Mouse (Mus musculus): ENCODE results near the gene Efcab12. TPM values are rescaled to one million over a fixed set of nuclear protein-coding genes. Genes with fewer than 3 reads are reported as not detected.
"Not testable (repeated sequence)": the region's sequence is repeated elsewhere in the genome, so short reads cannot be mapped to it uniquely, and the experiment has no call there.

The Efcab12 gene
- polyA plus RNA-seq, 1 experiment: 0.04 TPM

DNA sequence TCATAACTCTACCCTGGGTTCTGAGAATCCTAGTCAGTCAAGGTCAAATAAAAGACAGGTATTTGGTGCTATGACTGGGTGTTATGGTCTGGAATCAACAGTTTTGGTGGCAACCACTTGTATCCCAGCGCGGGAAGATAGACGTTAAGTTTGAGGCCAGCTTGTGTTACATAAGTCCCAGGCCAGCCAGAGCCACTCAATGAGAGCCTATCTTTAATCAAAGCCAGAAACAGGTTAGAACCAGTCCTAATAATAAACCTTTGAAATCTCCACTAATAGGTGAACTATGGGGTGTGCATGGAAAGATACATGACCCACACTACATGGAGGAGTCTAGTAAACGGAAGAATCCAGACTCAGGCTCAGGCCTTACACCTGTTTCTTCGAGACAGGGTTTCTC, 533 bp upstream of the Efcab12 start:
- H3K36me3 ChIP-seq (ENCODE audit: control insufficient read depth, insufficient read depth, low read length): peaks cover 3% of the 10 kb centered on the region; the same call in 1 of the 2 replicates
- H3K27me3 ChIP-seq (ENCODE audit: control insufficient read depth, insufficient read depth, low read length): no peaks in the 10 kb centered on the region
- WGBS: 67% methylated on average over 5 of the region's 5 CpGs
- no peak overlapping the region for H3K27ac ChIP-seq (ENCODE audit: insufficient read depth, low read depth, low read length)
- peaks cover 7% of the 10 kb centered on the region; the same call in 1 of the 2 replicates for H3K4me1 ChIP-seq (ENCODE audit: control insufficient read depth, insufficient read depth, insufficient read length, low read length)
- TF ChIP-seq POLR2A (IDR thresholded peaks at IDR 0.05; ENCODE audit: low read depth, low read length) (no peak), CTCF (IDR thresholded peaks at IDR 0.05; ENCODE audit: extremely low read depth, insufficient read length, insufficient replicate concordance, low read depth, low read length) (no peak)
- no peak overlapping the region for H3K4me3 ChIP-seq (ENCODE audit: low read depth, low read length)

DNA sequence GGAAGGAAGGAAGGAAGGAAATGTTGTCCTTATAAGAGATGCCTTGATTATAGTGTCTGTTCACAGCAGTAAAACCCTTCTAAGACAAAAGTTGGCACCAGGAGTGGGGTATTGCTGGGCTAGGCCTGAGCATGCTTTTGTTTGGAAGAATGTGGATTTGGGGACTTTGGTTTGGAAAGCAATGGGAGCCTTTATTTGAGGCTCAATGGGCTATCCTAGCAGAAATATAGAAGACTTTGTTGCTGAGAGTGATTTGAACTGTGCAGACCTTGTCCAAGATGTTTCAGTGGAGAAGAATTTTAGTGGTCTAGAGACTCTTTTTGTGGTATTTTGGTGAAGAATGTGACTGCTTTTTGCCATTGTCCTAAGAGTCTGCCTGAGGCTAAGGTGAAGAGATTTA, 4.4 kb downstream of the Efcab12 start:
- Histone ChIP-seq H3K4me1 (ENCODE audit: control insufficient read depth, insufficient read depth, insufficient read length, low read length) (peaks cover 7% of the 10 kb centered on the region; the same call in 1 of the 2 replicates), H3K27me3 (ENCODE audit: control insufficient read depth, insufficient read depth, low read length) (no peaks in the 10 kb centered on the region), H3K27ac (ENCODE audit: insufficient read depth, low read depth, low read length) (no peak overlapping the region), H3K36me3 (ENCODE audit: control insufficient read depth, insufficient read depth, low read length) (no peaks in the 10 kb centered on the region), H3K4me3 (ENCODE audit: low read depth, low read length) (no peak overlapping the region)
- TF ChIP-seq POLR2A (IDR thresholded peaks at IDR 0.05; ENCODE audit: low read depth, low read length) (no peak), CTCF (IDR thresholded peaks at IDR 0.05; ENCODE audit: extremely low read depth, insufficient read length, insufficient replicate concordance, low read depth, low read length) (no peak)

- no peaks in the 10 kb centered on the region for H3K27me3 ChIP-seq (ENCODE audit: control insufficient read depth, insufficient read depth, low read length)
- no peak overlapping the region for H3K4me3 ChIP-seq (ENCODE audit: low read depth, low read length)
- no peak overlapping the region for H3K27ac ChIP-seq (ENCODE audit: insufficient read depth, low read depth, low read length)
- no peaks in the 10 kb centered on the region for H3K36me3 ChIP-seq (ENCODE audit: control insufficient read depth, insufficient read depth, low read length)
- no peak for TF ChIP-seq POLR2A (IDR thresholded peaks at IDR 0.05; ENCODE audit: low read depth, low read length)
- no peak for TF ChIP-seq CTCF (IDR thresholded peaks at IDR 0.05; ENCODE audit: extremely low read depth, insufficient read length, insufficient replicate concordance, low read depth, low read length)
- WGBS: 83% methylated on average over 2 of the region's 2 CpGs
- H3K4me1 ChIP-seq (ENCODE audit: control insufficient read depth, insufficient read depth, insufficient read length, low read length): no peaks in the 10 kb centered on the region
Measured at GRCm38 (mm10) chr6:115832152-115832850, 5.9 kb downstream of the Efcab12 start.

DNA sequence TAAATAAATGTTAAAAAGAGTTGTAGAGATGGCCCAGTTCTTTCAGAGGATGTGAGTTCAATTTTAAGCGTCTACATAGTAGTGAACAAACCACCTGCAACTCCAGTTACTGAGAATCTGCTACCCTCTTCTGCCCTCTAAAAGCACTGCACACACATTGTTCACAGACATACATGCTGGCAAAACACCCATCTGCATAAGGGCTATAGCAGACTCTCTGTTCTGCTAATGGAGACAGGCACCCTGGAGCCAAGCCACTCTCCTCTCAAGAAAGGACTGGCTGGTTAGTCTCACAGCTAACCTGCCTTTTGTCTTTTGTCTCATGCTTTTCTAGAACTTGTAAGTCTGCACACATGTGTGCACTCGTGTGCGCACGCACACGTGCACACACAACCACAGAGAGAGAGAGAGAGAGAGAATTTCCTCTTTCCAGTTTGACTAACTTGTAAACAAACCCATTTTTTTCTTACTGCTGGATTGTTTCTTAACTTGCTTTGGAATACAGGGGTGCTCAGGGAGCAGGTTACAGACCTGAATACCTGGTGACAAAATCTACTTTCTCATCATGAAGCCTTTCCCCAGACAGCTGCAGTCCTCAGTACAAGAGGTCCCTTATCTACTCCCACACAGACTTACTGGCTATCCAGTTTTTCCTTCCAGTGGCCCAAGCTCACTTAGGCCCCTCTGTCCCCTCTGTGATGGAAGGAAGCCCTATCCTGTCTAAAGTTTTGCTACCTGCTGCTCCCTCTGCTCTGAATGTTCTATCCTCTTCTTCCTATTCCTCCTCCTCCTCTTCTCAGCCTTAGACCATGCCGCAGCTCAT, 7.2 kb downstream of the Efcab12 start:
- H3K27ac ChIP-seq (ENCODE audit: insufficient read depth, low read depth, low read length): no peak overlapping the region
- H3K36me3 ChIP-seq (ENCODE audit: control insufficient read depth, insufficient read depth, low read length): no peaks in the 10 kb centered on the region
- no peak for TF ChIP-seq POLR2A (IDR thresholded peaks at IDR 0.05; ENCODE audit: low read depth, low read length)
- no peak for TF ChIP-seq CTCF (IDR thresholded peaks at IDR 0.05; ENCODE audit: extremely low read depth, insufficient read length, insufficient replicate concordance, low read depth, low read length)
- H3K4me1 ChIP-seq (ENCODE audit: control insufficient read depth, insufficient read depth, insufficient read length, low read length): no peaks in the 10 kb centered on the region
- H3K4me3 ChIP-seq (ENCODE audit: low read depth, low read length): no peak overlapping the region
- no peaks in the 10 kb centered on the region for H3K27me3 ChIP-seq (ENCODE audit: control insufficient read depth, insufficient read depth, low read length)
- 81% methylated on average over 6 of the region's 6 CpGs for WGBS

DNA sequence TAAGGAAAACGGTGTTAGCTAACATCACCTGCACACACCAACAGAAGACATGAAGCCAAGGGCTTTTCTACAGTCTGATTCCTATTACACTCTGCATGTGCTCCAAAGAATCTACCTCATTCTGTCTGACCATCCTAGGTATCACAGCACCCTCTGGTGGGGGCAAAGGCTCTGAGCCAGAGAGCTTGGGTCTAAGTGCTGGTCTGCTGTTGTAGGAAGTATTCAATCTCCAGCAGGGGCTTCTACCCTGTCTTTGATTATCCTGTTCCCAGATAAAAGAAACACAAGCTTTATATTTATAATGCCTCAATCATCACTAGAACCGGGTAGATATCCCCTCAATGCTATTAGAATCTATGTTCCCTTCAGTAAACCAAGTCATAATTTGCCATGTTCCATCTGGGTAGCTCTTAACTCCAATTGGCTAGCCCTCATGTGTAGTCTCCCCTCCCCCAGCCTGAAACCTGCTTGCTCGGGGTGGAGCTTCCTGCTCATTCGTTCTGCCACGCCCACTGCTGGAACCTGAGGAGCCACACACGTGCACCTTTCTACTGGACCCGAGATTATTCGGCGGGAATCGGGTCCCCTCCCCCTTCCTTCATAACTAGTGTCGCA, 14.3 kb downstream of the Efcab12 start:
- peak; percentile 62; the same call in 1 of the 2 replicates for TF ChIP-seq CTCF (IDR thresholded peaks at IDR 0.05; ENCODE audit: extremely low read depth, insufficient read length, insufficient replicate concordance, low read depth, low read length)
- H3K4me3 ChIP-seq (ENCODE audit: low read depth, low read length); H3K4me1 ChIP-seq (ENCODE audit: control insufficient read depth, insufficient read depth, insufficient read length, low read length); H3K36me3 ChIP-seq (ENCODE audit: control insufficient read depth, insufficient read depth, low read length); H3K27me3 ChIP-seq (ENCODE audit: control insufficient read depth, insufficient read depth, low read length); H3K27ac ChIP-seq (ENCODE audit: insufficient read depth, low read depth, low read length): not testable (repeated sequence)
- 2% methylated on average over 6 of the region's 11 CpGs for WGBS

DNA sequence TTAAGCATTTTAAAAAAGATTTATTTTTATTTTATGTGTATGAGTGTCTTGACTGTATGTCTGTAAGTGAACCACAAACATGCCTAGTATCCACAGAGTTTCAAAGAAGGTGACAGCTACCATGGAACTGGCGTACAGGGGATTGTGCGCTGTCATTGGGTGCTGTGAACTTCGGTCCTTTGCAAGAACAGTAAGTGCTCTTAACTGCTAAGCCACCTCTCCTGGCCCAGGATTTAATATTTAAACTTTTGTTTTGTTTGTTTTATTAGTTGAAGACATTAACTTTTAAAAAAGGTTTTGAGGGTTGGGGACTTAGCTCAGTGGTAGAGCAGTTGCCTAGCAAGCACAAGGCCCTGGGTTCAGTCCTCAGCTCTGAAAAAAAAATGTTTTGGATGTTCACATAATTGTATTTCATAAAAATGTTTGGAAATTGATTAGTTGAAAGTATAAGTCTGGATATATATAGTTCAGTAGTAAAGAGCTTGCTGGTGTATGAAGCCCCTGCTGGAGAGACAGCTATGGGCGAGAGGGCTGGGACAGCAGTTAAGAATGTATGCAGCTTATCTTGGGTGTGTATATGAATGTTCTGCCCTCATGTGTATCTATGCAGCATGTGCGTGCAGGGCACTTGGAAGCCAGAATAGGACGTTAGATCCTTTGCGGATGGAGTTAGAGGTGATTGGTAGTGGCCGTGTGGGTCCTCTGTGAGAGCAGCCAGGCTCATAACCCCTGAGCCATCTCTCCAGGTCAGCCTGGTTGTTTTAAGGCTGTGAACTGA, 16.8 kb downstream of the Efcab12 start:
- Histone ChIP-seq H3K27me3 (ENCODE audit: control insufficient read depth, insufficient read depth, low read length) (no peaks in the 10 kb centered on the region), H3K27ac (ENCODE audit: insufficient read depth, low read depth, low read length) (no peak overlapping the region), H3K4me1 (ENCODE audit: control insufficient read depth, insufficient read depth, insufficient read length, low read length) (no peaks in the 10 kb centered on the region), H3K4me3 (ENCODE audit: low read depth, low read length) (no peak overlapping the region), H3K36me3 (ENCODE audit: control insufficient read depth, insufficient read depth, low read length) (no peaks in the 10 kb centered on the region)
- TF ChIP-seq POLR2A (IDR thresholded peaks at IDR 0.05; ENCODE audit: low read depth, low read length) (no peak), CTCF (IDR thresholded peaks at IDR 0.05; ENCODE audit: extremely low read depth, insufficient read length, insufficient replicate concordance, low read depth, low read length) (no peak)
- 85% methylated on average over 8 of the region's 8 CpGs for WGBS

Measured in small intestine, adult 2 months (tissue).